Mouse (Mus musculus): Measurements from ENCODE around the gene Dact2.
A peak's percentile ranks its signal among the peaks of the same experiment; 100 is the strongest.

The Dact2 gene

DNA sequence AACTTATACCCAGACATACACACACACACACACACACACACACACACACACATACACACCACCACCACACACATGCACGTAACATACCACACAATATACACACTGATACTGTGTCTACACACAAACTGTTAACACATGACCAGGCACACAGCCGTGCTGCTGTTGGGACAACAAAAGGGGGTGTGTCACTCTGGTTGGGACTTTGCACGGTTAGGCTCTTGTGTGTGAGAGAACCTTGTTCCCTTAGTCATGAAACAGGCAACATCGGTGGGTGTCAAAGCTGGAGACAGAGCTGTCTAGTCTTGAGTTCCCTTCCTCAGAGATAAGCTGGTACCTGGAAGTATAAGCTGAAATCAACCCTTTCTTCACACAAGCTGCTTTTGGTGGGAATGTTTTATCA lies 29.1 kb downstream of the Dact2 start:
- no peak for DNase-seq (ENCODE audit: low spot score in 2 of 2)

- no peak for DNase-seq (ENCODE audit: low spot score in 2 of 2)
These were observed 29.7 kb downstream of the Dact2 start for GRCm38 (mm10) chr17:14174401-14174800.

DNA sequence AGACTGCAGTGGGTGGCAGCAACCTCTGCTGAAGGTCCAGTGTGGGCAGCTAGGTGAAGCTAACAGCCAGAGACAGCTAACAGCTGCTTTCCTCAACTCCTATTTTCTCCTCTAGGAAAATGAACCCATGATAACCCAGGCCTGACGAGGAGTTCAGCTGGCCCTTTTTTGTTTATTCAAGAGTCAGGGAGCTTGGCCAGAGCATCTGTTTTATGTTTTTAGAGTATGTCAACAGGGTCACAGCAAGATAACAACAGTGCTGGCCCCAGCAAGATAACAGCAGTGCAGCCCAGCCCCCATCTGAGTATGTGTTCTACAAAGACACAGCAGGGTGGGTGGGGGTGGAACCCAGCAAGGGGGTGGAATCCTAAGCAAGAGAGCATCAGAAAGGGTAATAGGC lies 30.6 kb downstream of the Dact2 start:
- no peak for DNase-seq (ENCODE audit: low spot score in 2 of 2)

DNA sequence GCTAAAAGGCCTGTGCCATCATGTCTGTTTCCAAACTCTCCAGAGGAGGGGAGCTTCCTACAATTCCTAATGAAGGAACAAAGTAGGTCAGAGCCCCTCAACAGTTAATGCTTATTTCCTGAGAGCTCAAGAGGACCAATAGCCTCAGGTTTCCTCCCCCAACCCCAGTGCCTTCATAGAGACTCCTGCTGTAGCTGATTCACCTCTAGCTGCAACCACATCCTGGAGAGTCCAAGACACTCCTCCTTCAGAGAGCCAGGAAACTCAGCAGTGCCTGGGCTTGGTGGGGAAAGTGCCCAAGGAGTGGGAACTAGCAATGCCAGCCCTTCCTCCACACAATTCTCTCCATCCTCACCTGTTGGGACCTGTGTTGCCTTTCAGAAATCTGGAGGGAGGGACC lies 31.4 kb downstream of the Dact2 start:
- DNase-seq (ENCODE audit: low spot score in 2 of 2), result no peak

GRCm38 (mm10) chr17:14172184-14172583 lies 31.9 kb downstream of the Dact2 start:
- DNase-seq (ENCODE audit: low spot score in 2 of 2), result no peak

DNA sequence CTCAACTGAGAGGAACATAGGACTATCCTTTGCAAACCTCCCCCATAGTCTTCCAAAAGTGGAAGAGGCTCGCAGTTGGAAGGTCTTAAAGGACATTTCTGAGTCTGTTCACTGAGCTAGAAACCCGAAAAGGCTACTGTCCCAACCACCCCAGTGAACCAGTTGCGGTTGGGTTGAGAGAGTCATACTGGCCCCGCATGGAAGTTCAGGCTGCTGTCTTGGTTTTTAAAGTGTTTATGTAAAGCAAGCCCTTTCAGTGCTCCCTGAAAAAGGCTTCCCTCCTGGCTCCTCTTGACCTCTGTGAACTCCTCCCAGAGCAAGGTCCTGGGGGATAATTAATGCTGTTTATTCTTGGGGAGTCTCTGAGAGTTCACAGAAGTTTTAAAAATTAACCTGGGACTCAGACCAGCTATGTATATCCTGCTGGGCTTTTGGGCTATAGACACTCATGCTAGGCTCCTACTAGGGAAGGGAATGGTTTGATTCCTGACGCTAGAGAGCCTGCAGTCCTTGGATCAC lies 33.1 kb downstream of the Dact2 start:
- DNase-seq (ENCODE audit: low spot score in 2 of 2), result no peak

DNA sequence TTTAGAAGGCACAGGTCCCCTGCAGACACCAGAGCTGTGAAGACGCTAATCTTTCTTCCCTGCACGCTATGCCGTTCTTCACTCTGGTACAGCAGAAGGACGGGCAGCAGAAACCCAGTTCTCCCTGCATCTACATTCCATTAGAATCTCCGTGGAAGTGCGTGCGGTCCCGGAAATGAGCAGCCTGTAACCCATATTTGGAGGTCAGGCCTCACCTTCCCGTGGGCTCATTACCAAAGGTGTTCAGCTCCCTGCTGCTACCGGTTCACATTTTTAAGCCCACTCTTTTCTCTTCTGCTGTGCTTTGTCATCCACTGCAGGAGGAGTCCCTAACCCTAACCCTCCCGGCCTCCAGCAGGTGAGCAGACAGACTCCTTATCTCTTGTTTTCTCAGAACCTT lies 34.7 kb downstream of the Dact2 start:
- DNase-seq (ENCODE audit: low spot score in 2 of 2), result no peak

GRCm38 (mm10) chr17:14167594-14167993 lies 36.5 kb downstream of the Dact2 start:
- no peak for DNase-seq (ENCODE audit: low spot score in 2 of 2)

- DNase-seq (ENCODE audit: low spot score in 2 of 2), result no peak
These were observed 37.2 kb downstream of the Dact2 start for GRCm38 (mm10) chr17:14166746-14167432.

DNA sequence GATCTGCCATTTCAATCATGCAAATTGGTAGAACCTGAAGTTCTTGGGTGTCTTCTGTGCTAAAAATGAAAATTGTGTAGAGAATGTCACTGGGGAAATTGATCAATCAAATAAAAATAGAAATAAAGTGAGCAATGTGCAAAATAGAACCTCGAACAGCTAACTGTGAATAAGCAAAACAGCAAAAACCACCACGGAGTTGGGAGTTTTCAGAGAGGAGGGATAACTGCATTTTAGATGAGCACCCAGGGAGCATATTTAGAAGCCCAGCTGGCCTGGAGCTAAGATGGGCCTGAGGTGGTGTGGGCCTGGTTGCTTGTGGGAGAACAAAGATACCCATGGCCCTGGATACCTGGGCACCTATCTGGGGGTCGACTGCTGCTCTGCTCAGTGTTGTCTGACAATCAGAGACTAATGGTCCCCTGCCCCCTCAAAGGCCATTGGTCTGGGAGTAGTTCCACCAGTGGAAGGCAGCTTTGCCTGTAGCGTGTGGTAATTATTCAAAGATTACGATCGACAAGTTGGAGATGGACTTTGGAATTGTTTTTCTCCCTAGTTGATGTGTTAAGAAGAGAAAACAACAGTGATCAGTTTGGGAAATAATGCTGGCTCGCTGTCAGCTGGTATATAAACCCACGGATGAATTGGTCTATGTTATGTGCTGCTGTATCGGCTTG lies 38.0 kb downstream of the Dact2 start:
- DNase-seq (ENCODE audit: low spot score in 2 of 2), result no peak

DNA sequence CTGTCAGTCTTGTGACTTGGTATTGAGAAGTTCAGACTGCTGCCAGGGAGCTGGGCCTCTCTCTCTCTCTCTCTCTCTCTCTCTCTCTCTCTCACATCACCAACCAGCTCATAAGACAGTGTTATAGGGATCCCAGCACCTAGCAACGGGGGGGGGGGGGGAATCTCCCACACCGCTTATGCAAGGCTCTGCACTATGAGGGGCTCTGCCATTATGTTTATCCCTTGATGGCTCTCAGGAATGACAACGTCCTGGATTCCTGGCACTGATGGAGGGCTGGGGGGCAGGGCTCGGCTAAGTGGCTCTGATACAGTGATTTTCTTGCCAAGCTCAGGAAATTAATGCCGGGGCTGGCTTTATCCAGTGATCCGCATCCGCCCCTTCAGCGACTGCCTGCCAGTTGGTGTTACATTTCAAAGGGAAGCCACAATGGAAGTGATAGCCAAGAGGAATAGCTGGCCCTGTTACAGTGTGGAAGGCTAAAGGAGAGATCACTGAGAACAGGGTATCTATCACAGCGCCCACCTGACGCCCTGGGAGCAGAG lies 38.7 kb downstream of the Dact2 start:
- DNase-seq (ENCODE audit: low spot score in 2 of 2), result peak; percentile 66 to 67

GRCm38 (mm10) chr17:14160846-14161245 lies 43.3 kb downstream of the Dact2 start:
- DNase-seq (ENCODE audit: low spot score in 2 of 2), result no peak

- DNase-seq (ENCODE audit: low spot score in 2 of 2), result no peak
These were observed 46.3 kb downstream of the Dact2 start for GRCm38 (mm10) chr17:14157779-14158195.
